Comparison of ENCODE assay signal across 8 mouse cellular contexts in genomic region chr7:43443917-43444293, GRCm38 (mm10). TPM values are rescaled to one million over a fixed set of nuclear protein-coding genes. Genes with fewer than 3 reads are reported as not detected.
DNase-seq lines count a peak whose midpoint lies in the region; ATAC-seq lines count a peak whose summit lies in the region.

Gene Etfb (plus strand): TSS chr7:43444083.
Gene Gm45233 (plus strand): TSS chr7:43444128.

- H3K4me1 ChIP-seq in hindbrain, embryonic 14.5 days (replicated peaks; ENCODE audit: control insufficient read depth, insufficient read depth, low read length) = peaks cover 19% of the 10 kb centered on the region

- peak; percentile 97 for ATAC-seq in hindbrain, embryonic 14.5 days (ENCODE audit: low FRiP score)

- DNase-seq in R1 (ENCODE audit: low read depth, low spot score) = peak; percentile 99
- peak; percentile 93 to 95 for DNase-seq in cerebellum, postnatal 25 days
- peak; percentile 86 to 89 for DNase-seq in frontal cortex, postnatal 25 days (ENCODE audit: low spot score in 2 of 2)
- DNase-seq in hindbrain, embryonic 14.5 days (ENCODE audit: low spot score) = peak; percentile 93
- DNase-seq in layer of hippocampus, postnatal 36 days = peak; percentile 93
- peak; percentile 98 for DNase-seq in lung, postnatal 36 days
- peak; percentile 97 for DNase-seq in retina, postnatal 1 day
- DNase-seq in urinary bladder, adult 18-20 months (ENCODE audit: low spot score in 2 of 2) = peak; percentile 79 to 94

- peak within 1 kb of the TSS; percentile 84 for H3K4me2 ChIP-seq in hindbrain, embryonic 14.5 days (replicated peaks)

- H3K4me3 ChIP-seq in hindbrain, embryonic 14.5 days (replicated peaks; ENCODE audit: low read length) = peak within 1 kb of the TSS; percentile 50

- H3K27ac ChIP-seq in hindbrain, embryonic 14.5 days = peak within 1 kb of the TSS; percentile 91

- under 1% methylated on average over 27 of the region's 27 CpGs for WGBS in hindbrain, embryonic 14.5 days

- H3K9me3 ChIP-seq in hindbrain, embryonic 14.5 days (ENCODE audit: control insufficient read depth, low read length) = no peaks in the 10 kb centered on the region

- peak within 1 kb of the TSS; percentile 58 for H3K9ac ChIP-seq in hindbrain, embryonic 14.5 days

- H3K27me3 ChIP-seq in hindbrain, embryonic 14.5 days (ENCODE audit: control insufficient read depth, insufficient read depth, low read length) = no peaks in the 10 kb centered on the region

- no peaks in the 10 kb centered on the region for H3K36me3 ChIP-seq in hindbrain, embryonic 14.5 days (replicated peaks; ENCODE audit: control insufficient read depth, insufficient read depth)

RNA-seq across cellular contexts. Expression of gene Etfb, which starts in this region (rescaled TPM):
- 122 and 144 TPM in 2 replicates for polyA plus RNA-seq in hindbrain, embryonic 14.5 days (2014; fragmentation: Nextera tagmentation; extraction: Ambion mirVana)
- total RNA-seq in layer of hippocampus, postnatal 36 days (2021) = 10 to 100 TPM; 68.4 to 74.4 TPM

RNA-seq across cellular contexts. Expression of gene Gm45233, which starts in this region (rescaled TPM):
- polyA plus RNA-seq in hindbrain, embryonic 14.5 days (2014; fragmentation: Nextera tagmentation; extraction: Ambion mirVana) = 0.62 TPM in 1 of 2 replicates, not detected in the other
- under 1 TPM; 0.80 to 0.86 TPM for total RNA-seq in layer of hippocampus, postnatal 36 days (2021)

Comparison
In these comparisons a context has a peak if more than half of its experiments do, and no peak if none do; other contexts are left out.
1. Peak in every context shown above with its lines: DNase-seq, ATAC-seq, H3K4me3 ChIP-seq and H3K27ac ChIP-seq.